Mouse (Mus musculus) CH12.LX (cell line): Measurements from ENCODE around the gene Spout1. TPM values are rescaled to one million over a fixed set of nuclear protein-coding genes. Genes with fewer than 3 reads are reported as not detected.
A peak's percentile ranks its signal among the peaks of the same experiment; 100 is the strongest.
"Not testable (repeated sequence)": the region's sequence is repeated elsewhere in the genome, so short reads cannot be mapped to it uniquely, and the experiment has no call there.

Experiments
- DNase-seq: peaks from one replicate; pipeline ENCODE4 v3.0.0-alpha.2; 2013; ENCODE audit errors: extremely low read depth
- H3K27ac ChIP-seq: 2 replicates; pipeline ENCODE4 v1.5.1; 2012; ENCODE audit warnings: low read depth, mild to moderate bottlenecking, control low read depth, moderate library complexity; ENCODE audit not compliant: insufficient read depth
- H3K27me3 ChIP-seq: replicated peaks from 2 replicates; pipeline ENCODE3; 2012; ENCODE audit warnings: inconsistent platforms
- H3K36me3 ChIP-seq, 2 experiments: replicated peaks in 1 of 2; 2 replicates each; pipeline versions ENCODE3 to v1.6.1; 2012; ENCODE audit warnings: inconsistent platforms in 1 of 2, low read length in 1 of 2, mild to moderate bottlenecking in 1 of 2, mixed read lengths in 1 of 2, moderate library complexity in 1 of 2; ENCODE audit not compliant: control insufficient read depth in 1 of 2, insufficient read depth in 1 of 2
- H3K4me1 ChIP-seq, 2 experiments: 2 replicates each; pipeline ENCODE4 v1.6.1; 2012; ENCODE audit warnings: inconsistent platforms in 1 of 2, moderate library complexity in 1 of 2; ENCODE audit not compliant: insufficient read depth in 2 of 2, control insufficient read depth in 1 of 2
- H3K4me2 ChIP-seq: 2 replicates; pipeline ENCODE4 v1.6.1; 2012; ENCODE audit warnings: low read depth, mild to moderate bottlenecking, control low read depth; ENCODE audit not compliant: poor library complexity, insufficient read depth, severe bottlenecking
- H3K4me3 ChIP-seq, 3 experiments: fragments of 150-350 bp in 1 of 3; sonication (generic) in 1 of 3; replicated peaks in 1 of 3; 2 replicates each; pipeline versions ENCODE3 to v1.5.1; 2011 to 2012; ENCODE audit warnings: low read depth in 2 of 3, low read length in 2 of 3, mild to moderate bottlenecking in 2 of 3, moderate library complexity in 2 of 3, control low read depth in 1 of 3, improper control_type of control experiment in 1 of 3, inconsistent platforms in 1 of 3, mixed read lengths in 1 of 3; ENCODE audit not compliant: poor library complexity in 1 of 3
- H3K79me2 ChIP-seq: replicated peaks from 2 replicates; pipeline ENCODE4 v1.6.1; 2012; ENCODE audit warnings: mild to moderate bottlenecking, moderate library complexity; ENCODE audit not compliant: control insufficient read depth, poor library complexity, insufficient read depth, severe bottlenecking; ENCODE audit errors: extremely low read depth
- H3K9ac ChIP-seq: 2 replicates; pipeline ENCODE4 v1.6.1; 2012; ENCODE audit warnings: low read depth, mild to moderate bottlenecking, control low read depth, moderate library complexity; ENCODE audit not compliant: insufficient read depth
- H3K9me3 ChIP-seq: replicated peaks from 2 replicates; pipeline ENCODE3; 2012; ENCODE audit warnings: low read length, inconsistent platforms, mixed read lengths
- CHD1 ChIP-seq: IDR thresholded peaks from 2 replicates; pipeline ENCODE4 v1.6.1; 2012; ENCODE audit warnings: low read depth, low read length, improper control_type of control experiment, inconsistent platforms
- CTCF ChIP-seq, 2 experiments: IDR thresholded peaks in 1 of 2; conservative IDR thresholded peaks in 1 of 2; 2 replicates each; pipeline ENCODE4 v1.5.1; 2011 to 2012; ENCODE audit warnings: low read depth in 2 of 2, low read length in 2 of 2, improper control_type of control experiment in 1 of 2, inconsistent platforms in 1 of 2, mild to moderate bottlenecking in 1 of 2, moderate library complexity in 1 of 2
- E2F4 ChIP-seq: IDR thresholded peaks from 2 replicates; pipeline ENCODE4 v1.6.1; 2011; ENCODE audit warnings: low read depth, low read length, improper control_type of control experiment; ENCODE audit not compliant: insufficient replicate concordance
- ETS1 ChIP-seq: conservative IDR thresholded peaks from 2 replicates; pipeline ENCODE4 v1.6.1; 2012; ENCODE audit warnings: low read depth, mild to moderate bottlenecking, inconsistent platforms, low read length, improper control_type of control experiment, moderate library complexity
- MYC ChIP-seq: IDR thresholded peaks from 2 replicates; pipeline ENCODE4 v1.6.1; 2011; ENCODE audit warnings: low read depth, mild to moderate bottlenecking, improper control_type of control experiment, low read length
- PAX5 ChIP-seq: IDR thresholded peaks from 2 replicates; pipeline ENCODE4 v1.6.1; 2012; ENCODE audit warnings: low read length, inconsistent platforms, mixed read lengths
- RAD21 ChIP-seq: IDR thresholded peaks from 2 replicates; pipeline ENCODE4 v1.6.1; 2011; ENCODE audit warnings: low read depth, mild to moderate bottlenecking, low read length, improper control_type of control experiment, moderate library complexity
- SIN3A ChIP-seq: IDR thresholded peaks from 2 replicates; pipeline ENCODE4 v1.6.1; 2012; ENCODE audit warnings: low read length, improper control_type of control experiment, inconsistent platforms
- SMC3 ChIP-seq: IDR thresholded peaks from 2 replicates; pipeline ENCODE4 v1.6.1; 2011; ENCODE audit warnings: low read depth, low read length, improper control_type of control experiment
- USF1 ChIP-seq: IDR thresholded peaks from 2 replicates; pipeline ENCODE4 v1.6.1; 2014; ENCODE audit warnings: low read depth, mild to moderate bottlenecking, inconsistent platforms, low read length, improper control_type of control experiment
- ZC3H11A ChIP-seq: IDR thresholded peaks from 2 replicates; pipeline ENCODE4 v1.6.1; 2012; ENCODE audit warnings: low read depth, mild to moderate bottlenecking, inconsistent platforms, low read length, improper control_type of control experiment
- ZNF384 ChIP-seq: IDR thresholded peaks from 2 replicates; pipeline ENCODE4 v1.6.1; 2012; ENCODE audit warnings: low read depth, low read length, improper control_type of control experiment, inconsistent platforms
- dilution Hi-C: fragments of 300-500 bp; cut with MboI; formaldehyde crosslinking; loops from 2 replicates; pipeline ENCODE4 v1.14.3; 2020; ENCODE audit warnings: low sequenced_read_pairs; ENCODE audit not compliant: extremely low pct_unique_long_range_greater_than_20kb, extremely low pct_ligation_motif_present
- in situ Hi-C: fragments of 300-500 bp; cut with MboI; formaldehyde crosslinking; loops from 3 replicates; pipeline ENCODE4 v1.14.3; 2019; ENCODE audit warnings: low sequenced_read_pairs, low pct_ligation_motif_present, low pct_unique_long_range_greater_than_20kb, mixed read lengths
- polyA plus RNA-seq: library from polyadenylated mRNA; unstranded; fragments of >175 nt; gene quantifications from 2 replicates; pipeline ENCODE4 v1.2.1, GENCODE M21; 2012; ENCODE audit warnings: low read depth; ENCODE audit not compliant: insufficient read length
- total RNA-seq, 2 experiments: library from RNA; depleted of rRNA; stranded (reverse); fragments of 300-350 nt in 1 of 2; fragments of >200 nt in 1 of 2; gene quantifications; 2 replicates each; pipeline ENCODE4 v1.2.3; 2012 to 2014

The Spout1 gene
- total and polyA plus RNA-seq, 3 experiments, result 38.4 to 62.3 (median 49.2) TPM

DNA sequence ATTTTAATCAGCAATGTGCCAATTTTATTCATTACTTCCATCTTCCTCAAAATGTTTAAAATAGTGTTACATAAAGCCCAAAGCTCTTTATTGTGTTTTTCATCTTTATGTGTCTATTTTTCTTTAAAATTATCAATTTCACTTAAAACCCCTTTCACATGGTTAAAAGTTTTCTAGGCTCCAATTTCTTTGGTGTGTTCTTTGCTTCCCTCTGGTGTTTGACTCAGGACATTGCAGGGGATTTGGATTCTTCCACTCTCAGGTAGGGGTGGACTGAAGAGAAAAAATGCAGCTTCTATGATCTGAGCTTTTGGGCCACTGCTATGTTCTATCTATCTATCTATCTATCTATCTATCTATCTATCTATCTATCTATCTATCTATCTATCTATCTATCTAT lies 16.4 kb downstream of the Spout1 start:
- in situ Hi-C loops, result loop anchor here (10.0 kb wide), 1 partner anchor 117 kb away; the partner anchor contains the start of gene Wdr34

GRCm38 (mm10) chr2:30159871-30160270 lies 18.4 kb downstream of the Spout1 start:
- H3K36me3 ChIP-seq, DNase-seq, H3K9ac ChIP-seq, H3K79me2 ChIP-seq, H3K9me3 ChIP-seq, H3K4me2 ChIP-seq, H3K27me3 ChIP-seq, dilution Hi-C loops, H3K4me3 ChIP-seq, H3K27ac ChIP-seq, H3K4me1 ChIP-seq: not testable (repeated sequence)
- in situ Hi-C loops, result loop anchor here (10.0 kb wide), 1 partner anchor 115 kb away; the partner anchor contains the start of gene Wdr34

More for the DNA sequence above, 16.4 kb downstream of the Spout1 start:
- H3K9ac ChIP-seq, result no peak overlapping the region
- no peaks in the 10 kb centered on the region for H3K27me3 ChIP-seq
- no peaks in the 10 kb centered on the region for H3K4me1 ChIP-seq
- H3K27ac ChIP-seq, result no peak overlapping the region
- no peak overlapping the region for H3K4me3 ChIP-seq
- peak; percentile 59 for DNase-seq
- dilution Hi-C loops, result no loop called here
- H3K9me3 ChIP-seq, result peaks cover 10% of the 10 kb centered on the region
- no peak overlapping the region for H3K4me2 ChIP-seq
- no peaks in the 10 kb centered on the region for H3K79me2 ChIP-seq
- TF ChIP-seq ZC3H11A, result peak; percentile 74
- TF ChIP-seq RAD21, result peak; percentile 88
- no peak for TF ChIP-seq ETS1
- no peak for TF ChIP-seq CHD1
- no peak for TF ChIP-seq SIN3A
- TF ChIP-seq ZNF384, result no peak
- peak; percentile 41 to 94 for TF ChIP-seq CTCF (conservative IDR thresholded peaks at IDR 0.05 in 1 of 2, IDR thresholded peaks at IDR 0.05 in 1 of 2; ENCODE audit: low read depth in 2 of 2, low read length in 2 of 2)
- TF ChIP-seq E2F4, result no peak
- peak; percentile 91 for TF ChIP-seq SMC3
- TF ChIP-seq USF1, result no peak
- TF ChIP-seq MYC, result no peak
- no peaks in the 10 kb centered on the region for H3K36me3 ChIP-seq

GRCm38 (mm10) chr2:30152616-30153015 lies 25.6 kb downstream of the Spout1 start:
- no peaks in the 10 kb centered on the region for H3K79me2 ChIP-seq
- no peak for TF ChIP-seq PAX5
- TF ChIP-seq, all 38 proteins: peak for 0
- DNase-seq, result no peak
- in situ Hi-C loops, result no loop called here
- Histone ChIP-seq H3K4me1 (no peaks in the 10 kb centered on the region), H3K27me3 (no peaks in the 10 kb centered on the region), H3K36me3 (peaks cover 29 to 50% of the 10 kb centered on the region in 2 experiments), H3K9ac (no peak overlapping the region), H3K9me3 (no peaks in the 10 kb centered on the region), H3K27ac (no peak overlapping the region), H3K4me3 (no peak overlapping the region), H3K4me2 (no peak overlapping the region)
- dilution Hi-C loops, result no loop called here
